Mouse (Mus musculus) MEL (cell line): ENCODE data around the gene Arid1b. TPM values are rescaled to one million over a fixed set of nuclear protein-coding genes. Genes with fewer than 3 reads are reported as not detected.

Source experiments
- DNase-seq: peaks from one replicate; pipeline ENCODE4 v3.0.0; 2011; ENCODE audit warnings: low read depth, low spot score
- H3K27ac ChIP-seq: 2 replicates; pipeline ENCODE4 v1.5.1; 2012; ENCODE audit warnings: low read depth, mild to moderate bottlenecking, control low read depth, low read length, moderate library complexity; ENCODE audit not compliant: control insufficient read depth
- H3K27me3 ChIP-seq, 2 experiments: fragments of 150-350 bp in 1 of 2; sonication (generic) in 1 of 2; 2 replicates each; pipeline ENCODE4 v1.6.1; 2012; ENCODE audit warnings: low read length in 2 of 2, mild to moderate bottlenecking in 2 of 2, improper control_type of control experiment in 1 of 2, moderate library complexity in 1 of 2; ENCODE audit not compliant: insufficient read depth in 2 of 2, control insufficient read depth in 1 of 2
- H3K36me3 ChIP-seq, 2 experiments: 2 replicates each; pipeline ENCODE4 v1.6.1; 2012 to 2014; ENCODE audit warnings: low read length in 2 of 2, improper control_type of control experiment in 1 of 2, inconsistent platforms in 1 of 2, mild to moderate bottlenecking in 1 of 2; ENCODE audit not compliant: insufficient read depth in 2 of 2, control insufficient read depth in 1 of 2
- H3K4me1 ChIP-seq, 2 experiments: fragments of 150-350 bp in 1 of 2; sonication (generic) in 1 of 2; 2 replicates each; pipeline ENCODE4 v1.6.1; 2012; ENCODE audit warnings: low read length in 2 of 2, improper control_type of control experiment in 1 of 2, mild to moderate bottlenecking in 1 of 2; ENCODE audit not compliant: insufficient read depth in 2 of 2, control insufficient read depth in 1 of 2
- H3K4me3 ChIP-seq, 2 experiments: fragments of 150-350 bp in 1 of 2; sonication (generic) in 1 of 2; 2 replicates each; pipeline ENCODE4 v1.5.1; 2012; ENCODE audit warnings: low read depth in 2 of 2, low read length in 2 of 2, mild to moderate bottlenecking in 2 of 2, moderate library complexity in 2 of 2, control low read depth in 1 of 2, improper control_type of control experiment in 1 of 2; ENCODE audit not compliant: control insufficient read depth in 1 of 2, insufficient read depth in 1 of 2
- H3K79me2 ChIP-seq: 2 replicates; pipeline ENCODE4 v1.6.1; 2012; ENCODE audit warnings: mild to moderate bottlenecking, low read length, moderate library complexity; ENCODE audit not compliant: control insufficient read depth, poor library complexity, insufficient read depth
- H3K9ac ChIP-seq: 2 replicates; pipeline ENCODE4 v1.6.1; 2012; ENCODE audit warnings: low read depth, mild to moderate bottlenecking, control low read depth, low read length, moderate library complexity; ENCODE audit not compliant: control insufficient read depth, poor library complexity, severe bottlenecking
- H3K9me3 ChIP-seq: fragments of 150-350 bp; sonication (generic); replicated peaks from 2 replicates; pipeline ENCODE4 v1.6.1; 2012; ENCODE audit warnings: mild to moderate bottlenecking, low read length, improper control_type of control experiment, moderate library complexity; ENCODE audit not compliant: insufficient read depth
- BHLHE40 ChIP-seq: IDR thresholded peaks from 2 replicates; pipeline ENCODE4 v1.6.1; 2012; ENCODE audit warnings: low read depth, mild to moderate bottlenecking, inconsistent platforms, low read length, improper control_type of control experiment, borderline replicate concordance
- CHD1 ChIP-seq: IDR thresholded peaks from 2 replicates; pipeline ENCODE4 v1.6.1; 2012; ENCODE audit warnings: low read depth, mild to moderate bottlenecking, inconsistent platforms, low read length, improper control_type of control experiment
- E2F4 ChIP-seq: IDR thresholded peaks from 2 replicates; pipeline ENCODE4 v1.6.1; 2011; ENCODE audit warnings: low read depth, low read length, improper control_type of control experiment, borderline replicate concordance
- EP300 ChIP-seq, 2 experiments: IDR thresholded peaks; 2 replicates each; pipeline ENCODE4 v1.6.1; 2011; ENCODE audit warnings: improper control_type of control experiment in 2 of 2, low read length in 2 of 2, low read depth in 1 of 2, mild to moderate bottlenecking in 1 of 2
- GABPA ChIP-seq: IDR thresholded peaks from 2 replicates; pipeline ENCODE4 v1.6.1; 2012; ENCODE audit warnings: low read depth, mild to moderate bottlenecking, inconsistent platforms, low read length, improper control_type of control experiment, moderate library complexity
- GATA1 ChIP-seq: IDR thresholded peaks from 2 replicates; pipeline ENCODE4 v1.6.1; 2011; ENCODE audit warnings: low read depth, low read length, improper control_type of control experiment
- JUND ChIP-seq: IDR thresholded peaks from 2 replicates; pipeline ENCODE4 v1.6.1; 2011; ENCODE audit warnings: low read depth, mild to moderate bottlenecking, improper control_type of control experiment, low read length
- KAT2A ChIP-seq: conservative IDR thresholded peaks from 2 replicates; pipeline ENCODE4 v1.6.1; 2012; ENCODE audit warnings: low read depth, low read length, improper control_type of control experiment, inconsistent platforms
- MAX ChIP-seq: IDR thresholded peaks from 2 replicates; pipeline ENCODE4 v1.6.1; 2011; ENCODE audit warnings: low read length, improper control_type of control experiment
- MAZ ChIP-seq: IDR thresholded peaks from 2 replicates; pipeline ENCODE4 v1.6.1; 2012; ENCODE audit warnings: low read depth, mild to moderate bottlenecking, inconsistent platforms, low read length, improper control_type of control experiment
- MEF2A ChIP-seq: IDR thresholded peaks from 2 replicates; pipeline ENCODE4 v1.6.1; 2014; ENCODE audit warnings: low read depth, mild to moderate bottlenecking, inconsistent platforms, low read length, improper control_type of control experiment; ENCODE audit not compliant: poor library complexity, insufficient replicate concordance, severe bottlenecking; ENCODE audit errors: extremely low read depth
- MXI1 ChIP-seq: IDR thresholded peaks from 2 replicates; pipeline ENCODE4 v1.6.1; 2011; ENCODE audit warnings: mild to moderate bottlenecking, low read depth, low read length, improper control_type of control experiment
- NELFE ChIP-seq: IDR thresholded peaks from 2 replicates; pipeline ENCODE4 v1.6.1; 2011; ENCODE audit warnings: low read depth, low read length, improper control_type of control experiment
- SIN3A ChIP-seq: IDR thresholded peaks from 2 replicates; pipeline ENCODE4 v1.6.1; 2012; ENCODE audit warnings: low read length, improper control_type of control experiment, inconsistent platforms
- SMC3 ChIP-seq: IDR thresholded peaks from 2 replicates; pipeline ENCODE4 v1.6.1; 2011; ENCODE audit warnings: low read depth, low read length, improper control_type of control experiment
- TAL1 ChIP-seq: IDR thresholded peaks from 2 replicates; pipeline ENCODE4 v1.6.1; 2012; ENCODE audit warnings: mild to moderate bottlenecking, inconsistent platforms, low read length, moderate library complexity, mixed read lengths
- TCF12 ChIP-seq: IDR thresholded peaks from 2 replicates; pipeline ENCODE4 v1.6.1; 2014; ENCODE audit warnings: low read depth, mild to moderate bottlenecking, inconsistent platforms, low read length, improper control_type of control experiment, moderate library complexity
- UBTF ChIP-seq: IDR thresholded peaks from 2 replicates; pipeline ENCODE4 v1.6.1; 2012; ENCODE audit warnings: low read depth, mild to moderate bottlenecking, inconsistent platforms, low read length, improper control_type of control experiment, moderate library complexity, borderline replicate concordance; ENCODE audit not compliant: insufficient read depth
- ZC3H11A ChIP-seq: IDR thresholded peaks from 2 replicates; pipeline ENCODE4 v1.6.1; 2012; ENCODE audit warnings: low read depth, mild to moderate bottlenecking, inconsistent platforms, low read length, improper control_type of control experiment
- ZKSCAN1 ChIP-seq: IDR thresholded peaks from 2 replicates; pipeline ENCODE4 v1.6.1; 2012; ENCODE audit warnings: low read depth, mild to moderate bottlenecking, inconsistent platforms, low read length, improper control_type of control experiment, moderate library complexity
- ZMIZ1 ChIP-seq: IDR thresholded peaks from 2 replicates; pipeline ENCODE4 v1.6.1; 2012; ENCODE audit warnings: low read depth, mild to moderate bottlenecking, inconsistent platforms, low read length, improper control_type of control experiment, moderate library complexity
- polyA plus RNA-seq, 2 experiments: library from polyadenylated mRNA; stranded (reverse) in 1 of 2; unstranded in 1 of 2; fragments of >175 nt in 1 of 2; fragments of >200 nt in 1 of 2; gene quantifications; 2 replicates each; pipeline versions ENCODE4 v1.2.1 to v1.2.4; 2012; ENCODE audit warnings: low replicate concordance in 2 of 2, low read depth in 1 of 2; ENCODE audit not compliant: insufficient read length in 2 of 2, insufficient read depth in 1 of 2, missing spikeins in 1 of 2
- total RNA-seq: library from RNA; depleted of rRNA; stranded (reverse); fragments of 300-350 nt; gene quantifications from 2 replicates; pipeline ENCODE4 v1.2.3, GENCODE M21; 2012

Arid1b gene
- total and polyA plus RNA-seq, 3 experiments = 13.4 to 17.4 TPM; not detected in 1

DNA sequence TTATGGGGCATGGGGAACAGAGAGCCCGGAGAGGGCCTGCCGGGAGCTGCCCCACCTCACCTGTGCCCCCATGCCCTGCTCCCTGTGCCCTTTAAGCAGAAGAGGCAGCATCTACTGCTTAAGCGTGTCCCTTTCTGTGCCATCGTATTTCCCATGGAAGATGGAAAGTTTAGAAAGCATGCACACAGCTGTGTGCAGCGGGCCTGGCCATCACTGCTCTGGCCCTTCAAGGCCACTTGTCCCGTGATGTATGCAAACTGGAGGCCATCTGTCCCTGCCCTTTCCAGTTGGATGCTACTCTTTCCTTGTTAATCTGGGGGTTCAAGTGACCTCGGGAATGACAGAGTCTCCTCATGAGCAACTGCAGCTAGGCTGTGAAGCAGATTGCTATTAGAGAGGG lies 163.5 kb downstream of the Arid1b start:
- TF ChIP-seq KAT2A (no peak), GABPA (no peak), ZKSCAN1 (no peak), ZMIZ1 (no peak), CHD1 (no peak), MXI1 (no peak), TAL1 (no peak), SIN3A (no peak), JUND (no peak), EP300 (IDR thresholded peaks at IDR 0.05; ENCODE audit: low read depth in 1 of 2, low read length in 2 of 2) (no peak), E2F4 (no peak), TCF12 (no peak), BHLHE40 (no peak), SMC3 (no peak), GATA1 (no peak), NELFE (no peak), MAX (no peak), ZC3H11A (no peak), MEF2A (no peak), UBTF (no peak)
- H3K36me3 ChIP-seq = no peaks in the 10 kb centered on the region
- H3K9me3 ChIP-seq = no peaks in the 10 kb centered on the region
- H3K9ac ChIP-seq = no peak overlapping the region
- DNase-seq = no peak
- H3K27ac ChIP-seq = no peak overlapping the region
- H3K27me3 ChIP-seq = no peaks in the 10 kb centered on the region
- H3K79me2 ChIP-seq = peaks cover 3% of the 10 kb centered on the region; the same call in 1 of the 2 replicates
- H3K4me3 ChIP-seq = no peak overlapping the region
- no peaks in the 10 kb centered on the region; a peak in 1 of 4 replicates for H3K4me1 ChIP-seq

DNA sequence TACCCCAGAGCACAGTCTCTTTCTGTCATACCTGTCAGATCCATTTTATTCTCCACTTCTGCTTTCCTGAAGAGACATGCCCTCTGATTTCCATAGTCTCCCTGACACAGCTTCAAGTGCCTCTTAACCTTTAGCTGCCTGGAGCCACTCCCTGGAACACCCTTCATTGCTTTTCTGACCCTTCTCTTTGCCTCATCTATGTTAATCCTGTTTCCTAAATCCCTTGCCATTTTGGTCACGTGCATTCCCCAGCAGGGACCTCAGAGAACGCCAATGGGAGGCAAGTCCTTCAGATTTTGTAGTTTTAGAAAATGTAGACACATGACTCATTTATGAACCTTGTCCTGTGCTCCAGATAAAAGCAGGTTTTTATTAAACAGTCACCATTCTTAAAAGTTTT lies 168.4 kb downstream of the Arid1b start:
- Histone ChIP-seq H3K79me2 (no peaks in the 10 kb centered on the region; the same call in 1 of the 2 replicates), H3K4me3 (no peak overlapping the region), H3K27me3 (no peaks in the 10 kb centered on the region), H3K9me3 (no peaks in the 10 kb centered on the region), H3K4me1 (no peaks in the 10 kb centered on the region), H3K36me3 (no peaks in the 10 kb centered on the region), H3K27ac (no peak overlapping the region), H3K9ac (no peak overlapping the region)
- no peak for DNase-seq
- TF ChIP-seq MAX (no peak), TCF12 (no peak), UBTF (no peak), MAZ (no peak), KAT2A (no peak), SMC3 (no peak)
